Comparison of ENCODE assay signal across 29 mouse cellular contexts in genomic region chr11:95487237-95487636, GRCm38 (mm10). TPM values are rescaled to one million over a fixed set of nuclear protein-coding genes. Genes with fewer than 3 reads are reported as not detected.
"Had no signal": no experiment of that assay in that cellular context is flagged by ENCODE, and none has a peak within 500 bp of the region (broad histone marks: within the 10 kb centered on the region; RNA-seq: fewer than 3 reads in every experiment).

No protein-coding gene starts in this region.

- DNase-seq: cerebellum, adult 2 months; cerebellum, adult 8-10 months; cerebellum, adult 9-10 months; cerebellum, adult 9-11 months; cerebellum, postnatal 10 days; cerebellum, postnatal 14 days; cerebellum, postnatal 25 days; cerebellum, postnatal 36 days; embryo, embryonic 11 days; forebrain, postnatal 0 days; gastrocnemius, adult 2 months; gastrocnemius, postnatal 10 days; gastrocnemius, postnatal 14 days; gastrocnemius, postnatal 25 days; gastrocnemius, postnatal 36 days; heart, adult 18-20 months had no signal

- H3K27ac ChIP-seq: embryonic facial prominence, embryonic 10.5 days; embryonic facial prominence, embryonic 12.5 days; embryonic facial prominence, embryonic 13.5 days; embryonic facial prominence, embryonic 15.5 days; forebrain, embryonic 10.5 days; forebrain, embryonic 12.5 days; forebrain, embryonic 13.5 days; forebrain, embryonic 15.5 days; gastrocnemius, adult 2 months had no signal

- H3K27me3 ChIP-seq: embryonic facial prominence, embryonic 12.5 days; embryonic facial prominence, embryonic 13.5 days; embryonic facial prominence, embryonic 15.5 days; forebrain, embryonic 12.5 days; forebrain, embryonic 13.5 days; forebrain, embryonic 15.5 days had no signal

- H3K9ac ChIP-seq: embryonic facial prominence, embryonic 12.5 days; embryonic facial prominence, embryonic 13.5 days; embryonic facial prominence, embryonic 15.5 days; forebrain, embryonic 12.5 days; forebrain, embryonic 13.5 days; forebrain, embryonic 15.5 days; forebrain, postnatal 0 days had no signal

- H3K4me1 ChIP-seq: embryonic facial prominence, embryonic 12.5 days; embryonic facial prominence, embryonic 13.5 days; embryonic facial prominence, embryonic 15.5 days; forebrain, embryonic 12.5 days; forebrain, embryonic 13.5 days; forebrain, embryonic 15.5 days had no signal

- H3K4me3 ChIP-seq: embryonic facial prominence, embryonic 10.5 days; embryonic facial prominence, embryonic 12.5 days; embryonic facial prominence, embryonic 13.5 days; embryonic facial prominence, embryonic 15.5 days; erythroblast, embryonic 14.5 days; forebrain, embryonic 10.5 days; forebrain, embryonic 12.5 days; forebrain, embryonic 13.5 days; forebrain, embryonic 15.5 days; gastrocnemius, adult 2 months had no signal

- H3K9me3 ChIP-seq: embryonic facial prominence, embryonic 10.5 days; embryonic facial prominence, embryonic 12.5 days; embryonic facial prominence, embryonic 13.5 days; embryonic facial prominence, embryonic 15.5 days; forebrain, embryonic 10.5 days; forebrain, embryonic 12.5 days; forebrain, embryonic 13.5 days; forebrain, embryonic 15.5 days had no signal

- ATAC-seq: forebrain, embryonic 13.5 days; forebrain, embryonic 14.5 days; forebrain, embryonic 15.5 days; forebrain, embryonic 16.5 days; forebrain, postnatal 0 days had no signal

- H3K4me2 ChIP-seq: embryonic facial prominence, embryonic 12.5 days; embryonic facial prominence, embryonic 13.5 days; embryonic facial prominence, embryonic 15.5 days; forebrain, embryonic 12.5 days; forebrain, embryonic 13.5 days; forebrain, embryonic 15.5 days had no signal

RNA-seq across cellular contexts. Expression of gene Nxph3, which starts 27.1 kb away (rescaled TPM):
- total RNA-seq: common myeloid progenitor, adult 5-6 weeks; granulocyte monocyte progenitor cell, adult 5-6 weeks had no signal
- polyA plus RNA-seq: erythroblast, embryonic 14.5 days had no signal
